Mouse (Mus musculus) frontal cortex, postnatal 14 days (tissue): ENCODE results near the gene Nr2f1.
"Not testable (repeated sequence)": the region's sequence is repeated elsewhere in the genome, so short reads cannot be mapped to it uniquely, and the experiment has no call there.

ENCODE experiments used
- DNase-seq, 2 experiments: peaks; one replicate each; pipeline ENCODE4 v3.0.0; 2022; ENCODE audit warnings: low spot score in 2 of 2

Nr2f1 gene

DNA sequence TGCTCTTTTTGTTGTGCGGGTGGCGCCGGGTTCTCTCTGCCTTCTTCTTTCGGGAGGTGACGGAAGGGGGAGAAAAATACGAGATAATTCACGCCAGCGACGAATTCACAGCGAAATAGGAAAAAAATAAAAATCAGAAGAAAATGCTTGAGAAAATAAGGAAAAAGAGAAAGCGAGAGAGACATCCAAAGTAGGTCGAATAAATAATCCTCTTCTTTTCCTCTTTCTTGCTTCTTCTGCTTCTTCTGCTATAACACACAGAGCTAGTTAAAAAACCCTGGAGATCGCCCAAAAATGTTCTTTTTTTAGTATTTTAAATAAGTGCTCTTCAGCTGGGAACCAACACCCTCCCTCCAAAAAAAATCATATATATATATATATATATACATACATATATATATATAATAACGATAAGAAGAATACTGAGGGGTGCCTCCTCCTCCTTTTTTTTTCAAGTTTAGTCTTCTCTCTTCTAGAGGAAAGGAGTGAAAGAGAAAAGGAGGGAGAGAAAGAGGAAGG, at the start of gene Nr2f1:
Nr2f1 (minus strand) TSS at position 116 of the 519 bp plus-strand sequence.
- DNase-seq = no peak

GRCm38 (mm10) chr13:78221680-78222079, 22.1 kb upstream of the Nr2f1 start:
- DNase-seq = no peak

GRCm38 (mm10) chr13:78220238-78220637, 20.7 kb upstream of the Nr2f1 start:
- DNase-seq = not testable (repeated sequence)

DNA sequence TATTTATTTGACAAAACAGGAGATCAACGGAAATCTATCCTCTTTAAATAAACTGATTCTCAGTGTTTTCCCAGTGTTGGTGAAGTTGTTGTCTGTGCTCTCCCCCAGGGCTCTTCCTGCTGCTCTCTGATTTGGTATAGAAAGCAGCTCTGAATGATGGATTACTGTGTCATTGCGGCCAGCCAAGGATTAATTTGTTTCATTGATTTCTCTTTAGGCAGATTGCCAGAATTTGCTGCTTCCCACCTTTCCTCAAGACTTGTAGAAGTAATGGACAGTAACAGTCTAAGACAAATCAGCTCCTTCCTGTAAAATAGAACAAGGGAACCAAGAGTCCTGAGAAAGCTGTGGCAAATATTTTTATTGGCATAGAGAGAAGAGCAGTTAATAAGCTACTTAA, 15.7 kb upstream of the Nr2f1 start:
- no peak for DNase-seq

- DNase-seq = no peak
These were observed 13.6 kb upstream of the Nr2f1 start for GRCm38 (mm10) chr13:78213155-78213554.

DNA sequence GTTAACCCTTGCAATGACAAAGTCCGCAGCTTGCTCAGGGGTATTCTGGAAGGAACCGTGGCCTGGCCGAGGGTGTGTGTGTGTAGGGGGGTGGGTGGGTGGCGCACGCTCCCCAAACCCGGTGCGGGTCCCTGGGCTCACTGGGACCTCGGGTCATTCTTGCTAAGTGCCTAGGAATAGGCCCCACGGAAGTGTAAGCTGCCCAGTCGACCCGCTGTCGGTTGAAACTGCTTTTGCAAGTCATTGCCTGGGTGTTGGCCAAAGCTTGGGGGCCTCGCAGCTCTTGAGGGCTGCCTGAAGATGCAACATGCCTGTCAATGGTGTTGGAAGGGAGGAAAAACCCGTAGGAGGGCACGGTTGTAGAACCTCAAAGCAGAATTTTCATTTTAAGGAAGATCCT, 12.6 kb upstream of the Nr2f1 start:
- DNase-seq = no peak

DNA sequence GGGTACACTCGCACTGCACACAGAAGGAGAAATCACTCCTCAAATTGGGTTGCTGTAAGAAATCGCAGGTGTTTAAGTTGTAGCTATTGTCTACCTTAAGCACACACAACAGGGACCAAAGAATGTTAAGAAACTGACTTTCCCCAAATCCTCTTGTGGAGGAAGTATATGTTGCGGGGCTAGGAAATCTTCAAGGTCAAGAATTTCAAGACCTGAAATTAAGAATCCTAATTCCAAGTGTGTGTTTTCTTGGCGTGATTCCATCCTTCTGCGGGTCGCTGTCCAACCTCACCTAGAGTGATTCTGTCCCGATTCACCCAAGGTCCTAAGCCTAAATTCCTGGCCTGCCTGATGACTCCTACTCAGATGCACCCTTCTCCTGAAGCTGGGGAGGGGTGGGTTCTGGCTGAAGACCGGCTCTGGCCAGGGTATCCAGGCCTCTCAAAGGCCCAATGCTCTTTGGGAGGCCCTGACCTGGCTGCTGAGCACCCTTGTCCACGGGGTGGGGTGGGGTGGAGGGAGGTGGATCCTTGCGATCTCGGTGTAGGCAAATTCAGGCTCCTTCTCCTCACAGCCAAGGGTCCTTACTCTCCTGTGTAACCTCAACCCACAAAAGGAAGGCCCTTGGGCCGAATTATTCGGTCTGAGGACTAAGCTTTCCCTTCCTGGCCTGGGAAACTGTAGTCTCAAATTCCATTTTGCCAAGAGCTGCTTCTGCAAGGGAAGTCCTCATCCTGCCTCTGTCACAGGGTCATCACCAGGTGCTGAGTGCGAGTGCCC, 11.9 kb upstream of the Nr2f1 start:
- no peak for DNase-seq

DNA sequence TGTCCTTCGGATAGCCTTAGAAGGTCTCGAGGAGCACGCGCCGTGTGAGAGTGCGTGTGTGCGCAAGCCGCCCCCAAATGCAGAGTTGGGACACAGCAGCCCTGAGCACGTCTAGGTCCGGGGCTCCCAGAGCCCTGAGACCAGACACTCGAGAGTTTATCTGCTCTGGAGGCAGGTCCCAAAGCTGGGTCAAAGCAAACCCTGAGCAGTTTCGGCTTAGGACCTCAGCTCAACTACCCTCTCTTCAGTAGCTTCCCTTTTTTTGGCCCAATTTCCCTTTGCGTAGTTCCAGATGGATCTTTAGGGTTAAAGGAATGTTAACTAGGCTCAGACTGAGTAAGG, 11.2 kb upstream of the Nr2f1 start:
- no peak for DNase-seq

- DNase-seq = no peak
These were observed 10.6 kb upstream of the Nr2f1 start for GRCm38 (mm10) chr13:78210029-78210747.

DNA sequence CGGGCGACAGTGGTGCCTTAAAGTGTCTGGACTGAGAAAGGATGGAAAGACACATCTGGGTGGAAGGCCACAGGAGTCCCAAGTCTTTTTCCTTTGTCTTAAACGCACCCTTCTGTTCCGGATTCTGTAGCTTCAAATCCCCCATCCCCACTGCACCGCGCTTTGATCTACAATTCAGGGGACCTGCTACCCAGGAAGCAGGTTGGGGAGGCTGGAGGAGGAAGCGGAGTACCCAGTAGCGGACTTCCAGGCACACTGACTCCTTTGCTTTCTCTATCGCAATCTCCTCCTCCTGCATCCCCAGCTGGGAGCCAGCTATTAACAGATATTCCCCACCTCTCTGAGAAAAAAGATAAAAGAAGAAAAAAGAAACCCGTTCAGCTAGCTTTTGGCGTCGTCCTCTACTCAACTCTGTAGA, 10.1 kb upstream of the Nr2f1 start:
- DNase-seq = no peak

DNA sequence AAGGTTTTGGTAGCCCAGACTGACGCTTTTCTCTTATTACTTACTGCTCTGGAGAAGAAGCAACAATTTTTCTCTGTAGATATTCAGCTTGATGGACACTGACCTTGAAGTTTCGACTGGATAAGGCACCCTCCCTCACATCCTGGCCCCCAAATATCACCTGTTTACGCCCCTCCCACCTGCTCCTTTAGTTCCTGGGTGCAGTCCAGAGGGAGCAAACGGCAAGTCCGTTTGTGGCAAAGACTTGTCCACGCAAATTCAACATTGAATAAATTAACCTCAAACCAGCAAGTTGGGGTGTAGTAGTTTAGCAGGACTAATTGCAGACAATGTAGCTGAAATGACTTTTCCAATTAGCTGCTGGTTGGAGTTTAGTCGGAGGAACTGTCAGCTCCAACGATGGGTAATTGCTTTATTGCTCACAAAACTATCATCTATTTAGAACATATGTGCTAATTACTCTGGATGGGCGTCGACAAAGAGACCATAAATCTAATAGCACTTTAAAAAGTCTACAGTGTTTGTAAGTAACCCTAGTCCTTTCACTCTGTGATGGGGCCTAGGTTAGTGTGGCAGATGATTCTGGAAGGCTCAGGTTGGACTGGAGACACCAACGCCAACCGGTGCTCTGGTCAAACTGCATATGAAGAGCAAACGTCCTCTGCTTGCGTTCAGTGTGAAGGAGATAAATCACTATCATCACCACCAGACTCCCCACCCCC, 9.3 kb upstream of the Nr2f1 start:
- no peak for DNase-seq

GRCm38 (mm10) chr13:78207796-78208645, 8.5 kb upstream of the Nr2f1 start:
- DNase-seq = no peak

DNA sequence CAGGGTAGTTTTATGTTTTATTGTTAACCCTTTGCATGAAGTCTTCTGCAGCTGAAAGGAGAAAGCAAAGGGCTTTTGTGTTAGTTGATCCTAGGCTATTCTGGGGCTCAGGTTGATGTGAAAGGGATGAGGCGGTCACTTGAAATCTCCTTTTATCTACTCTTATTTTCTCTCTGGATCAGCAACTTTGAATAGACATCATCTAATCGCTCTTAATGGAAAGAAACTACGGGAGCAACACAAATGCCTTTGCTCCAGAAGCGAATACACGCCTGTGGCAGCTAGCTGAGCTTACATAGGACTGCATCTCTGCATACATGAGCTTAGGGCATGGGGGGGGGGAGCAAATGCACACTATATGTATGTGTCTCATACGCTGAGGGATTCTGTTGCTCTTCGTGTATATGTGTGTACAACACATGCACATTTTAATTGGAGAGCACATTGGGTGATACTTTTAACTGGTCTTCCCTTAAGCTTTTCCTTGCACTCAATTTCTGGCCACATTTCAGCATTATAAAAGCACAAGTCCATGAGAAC, 7.4 kb upstream of the Nr2f1 start:
- no peak for DNase-seq

DNA sequence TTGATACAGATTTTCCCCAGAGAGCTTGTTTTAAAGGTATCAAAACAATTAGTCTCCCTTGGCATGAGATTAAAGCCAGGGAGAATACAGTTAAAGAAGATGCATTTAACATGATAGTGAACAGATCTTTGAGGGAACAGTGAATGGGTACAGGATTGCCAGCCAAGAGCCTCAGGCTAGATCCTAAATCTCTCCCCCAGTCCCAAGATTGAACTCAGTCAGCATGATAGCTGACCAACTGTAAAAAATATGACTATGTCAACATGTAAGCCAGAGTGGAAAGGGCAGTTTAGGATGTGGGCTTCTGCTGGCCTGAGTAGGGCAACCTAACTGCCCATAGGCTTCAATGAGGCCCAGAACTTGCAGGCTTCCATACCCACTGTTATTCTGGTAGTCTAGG, 5.9 kb upstream of the Nr2f1 start:
- no peak for DNase-seq

GRCm38 (mm10) chr13:78203348-78204061, 3.9 kb upstream of the Nr2f1 start:
- DNase-seq = no peak

DNA sequence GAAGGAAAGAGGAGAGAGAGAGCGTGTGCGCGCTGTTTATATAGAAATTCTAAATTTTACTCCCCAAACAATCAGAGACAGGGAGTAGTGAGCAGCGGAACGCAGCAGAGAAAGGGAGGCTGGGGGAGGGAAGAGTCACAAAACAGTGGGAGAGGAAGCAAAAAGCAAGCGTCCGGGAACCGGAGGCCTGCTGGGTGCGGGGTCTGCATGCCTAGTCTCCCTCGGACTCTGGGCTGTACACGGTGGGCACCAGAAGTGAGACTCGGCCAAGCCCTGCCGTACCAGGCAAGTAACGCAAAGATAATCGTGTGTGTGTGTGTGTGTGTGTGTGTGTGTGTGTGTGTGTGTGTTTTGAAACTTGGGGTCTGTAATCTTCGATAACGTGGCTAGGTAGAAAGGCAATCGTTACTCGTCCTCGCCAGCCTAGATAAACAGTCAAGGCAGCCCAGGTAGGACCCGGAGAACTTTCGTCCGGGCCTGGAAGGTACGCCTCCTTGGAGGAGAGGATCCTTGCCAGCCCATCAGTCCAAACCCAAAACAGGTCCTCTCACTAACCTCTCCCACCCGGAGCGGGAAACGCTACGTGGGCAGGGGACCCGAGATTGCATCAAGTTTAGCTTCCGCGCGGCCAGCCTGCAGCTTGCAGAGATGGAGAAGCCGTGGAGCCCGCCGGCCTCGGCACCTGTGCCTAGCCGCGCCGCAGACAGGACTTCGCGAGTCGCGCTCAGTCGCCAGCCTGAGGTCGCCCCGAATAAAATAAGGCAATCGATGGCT, 3.2 kb upstream of the Nr2f1 start:
- no peak for DNase-seq

- no peak for DNase-seq
These were observed 2.5 kb upstream of the Nr2f1 start for GRCm38 (mm10) chr13:78201871-78202565.

- peak; percentile 86 to 89 for DNase-seq
These were observed 1.7 kb upstream of the Nr2f1 start for GRCm38 (mm10) chr13:78200991-78201870.
